Mouse (Mus musculus) granulocyte monocyte progenitor cell, adult 5-6 weeks (primary cell): ENCODE results near the gene Pard3. TPM values are rescaled to one million over a fixed set of nuclear protein-coding genes. Genes with fewer than 3 reads are reported as not detected.

ENCODE experiments used
- ATAC-seq: replicated peaks from 2 replicates; pipeline ENCODE4 v1.8.0; 2016; ENCODE audit warnings: mild to moderate bottlenecking, moderate TSS enrichment, inconsistent platforms; ENCODE audit not compliant: poor library complexity, severe bottlenecking
- total RNA-seq, 2 experiments: library from RNA; stranded (forward) in 1 of 2; stranded (reverse) in 1 of 2; fragments of 200-712, 200-1000 nt in 1 of 2; fragments of >200 nt in 1 of 2; fragmentation: Nextera tagmentation in 1 of 2; gene quantifications; 2 replicates each; pipeline ENCODE4 v1.2.3; 2014 to 2017

The Pard3 gene
- total RNA-seq, 2 experiments from 2014 or later, result not detected

DNA sequence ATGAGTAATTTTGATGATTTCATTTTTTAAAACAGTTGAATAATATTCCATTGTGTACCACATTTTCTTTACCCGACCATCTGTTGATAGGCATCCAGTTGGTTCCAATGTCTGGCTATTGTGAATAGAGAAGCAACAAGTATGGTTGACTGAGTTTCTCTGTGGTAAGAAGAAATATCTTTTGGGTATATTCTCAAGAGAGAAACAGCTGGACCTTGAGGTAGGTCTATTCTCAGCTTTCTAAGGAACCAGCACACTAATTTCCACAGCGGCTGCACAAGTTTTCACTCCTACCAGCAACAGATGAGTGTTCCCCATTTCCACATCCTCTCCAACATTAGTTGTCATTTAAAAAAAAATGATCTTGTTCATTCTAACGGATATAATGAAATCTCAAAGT, 558.4 kb downstream of the Pard3 start:
- ATAC-seq, result no peak

- ATAC-seq, result no peak
Observed at GRCm38 (mm10) chr8:127638232-127639087, 574.8 kb downstream of the Pard3 start.

DNA sequence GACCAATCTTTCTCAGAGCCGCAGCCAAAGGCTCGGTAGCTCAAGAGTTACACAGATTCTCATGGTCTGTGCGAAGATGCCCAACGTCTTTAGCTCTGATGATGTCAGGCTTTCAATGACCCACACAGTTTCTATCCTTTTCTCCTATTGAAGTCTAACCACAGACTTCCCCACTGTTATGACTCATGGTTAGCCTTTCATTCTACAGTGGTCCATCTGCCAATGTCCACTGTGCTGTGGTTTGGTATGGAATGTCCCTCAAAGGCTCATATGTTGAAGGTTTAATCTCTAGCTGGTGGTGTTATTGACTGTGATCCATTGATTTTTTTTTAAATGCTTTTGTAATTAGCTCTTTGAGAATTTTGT, 575.4 kb downstream of the Pard3 start:
- ATAC-seq, result no peak

GRCm38 (mm10) chr8:127655559-127655958, 591.9 kb downstream of the Pard3 start:
- no peak for ATAC-seq

Other genes starting within 250 kb of the Pard3 start
- 72.5 and 80.0 TPM in 2 replicates for gene Tomm20, start 118.0 kb upstream of the Pard3 start, total RNA-seq (2014; fragmentation: Nextera tagmentation)
- 237 and 273 TPM in 2 replicates for gene Tomm20, start 118.0 kb upstream of the Pard3 start, total RNA-seq (2017)
- 27.7 and 28.9 TPM in 2 replicates for gene Rbm34, start 92.8 kb upstream of the Pard3 start, total RNA-seq (2014; fragmentation: Nextera tagmentation)
- gene Rbm34, start 92.8 kb upstream of the Pard3 start, total RNA-seq (2017), result 41.9 and 44.5 TPM in 2 replicates